Mouse (Mus musculus) E14TG2a.4 (cell line): Measurements from ENCODE around the gene Cpsf7.

Experiments used
- CTCF ChIP-seq: conservative IDR thresholded peaks from 2 replicates; pipeline ENCODE4 v1.5.1; 2014; ENCODE audit warnings: low read length
- NANOG ChIP-seq: IDR thresholded peaks from 2 replicates; pipeline ENCODE4 v1.6.1; 2014; ENCODE audit warnings: borderline replicate concordance, low read length, mixed read lengths
- POU5F1 ChIP-seq: IDR thresholded peaks from 2 replicates; pipeline ENCODE4 v1.6.1; 2014; ENCODE audit warnings: low read length, borderline replicate concordance

DNA sequence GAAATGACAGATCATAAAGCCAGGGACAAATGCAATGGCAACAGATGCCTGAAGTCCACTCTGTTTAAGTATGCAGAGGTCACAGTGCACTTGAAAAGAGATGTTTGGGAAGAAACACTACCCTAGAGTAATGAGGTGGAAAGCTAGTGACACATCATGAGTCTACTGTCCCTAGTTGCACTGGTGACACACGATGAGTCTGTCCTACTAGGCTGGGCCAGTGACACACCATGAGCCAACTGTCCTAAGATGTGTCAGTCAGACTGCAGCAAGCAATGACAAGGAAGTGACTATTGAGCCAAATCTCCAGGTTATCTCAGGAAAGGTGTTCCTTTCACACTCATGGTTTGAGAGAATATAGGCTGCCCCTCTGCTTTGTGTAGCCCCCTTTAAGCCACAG, 29.4 kb upstream of the Cpsf7 start:
- TF ChIP-seq CTCF (no peak), POU5F1 (no peak), NANOG (no peak)
